Mouse (Mus musculus) spleen, postnatal 0 days (tissue): ENCODE measurements around the gene Gm3183. TPM values are rescaled to one million over a fixed set of nuclear protein-coding genes. Genes with fewer than 3 reads are reported as not detected.

ENCODE experiments used
- polyA plus RNA-seq: library from polyadenylated mRNA; unstranded; fragments of >200 nt; fragmentation: Nextera tagmentation; extraction: Ambion mirVana; gene quantifications from 2 replicates; pipeline ENCODE4 v1.2.1, GENCODE M21; 2015

The Gm3183 gene
- polyA plus RNA-seq, result not detected in 2 replicates

GRCm38 (mm10) chr5:94865136-94865535 is at the start of gene Gm3183:
Gene Gm3183, plus strand, starts transcription at chr5:94865436.

Other genes starting within 250 kb of the Gm3183 start
- gene Gm3147, start 249.1 kb upstream of the Gm3183 start, polyA plus RNA-seq, result not detected in 2 replicates
- not detected in 2 replicates for gene Gm6509, start 241.5 kb upstream of the Gm3183 start, polyA plus RNA-seq
- gene Gm6205, start 217.1 kb upstream of the Gm3183 start, polyA plus RNA-seq, result not detected in 2 replicates
- not detected in 2 replicates for gene Gm6367, start 123.2 kb downstream of the Gm3183 start, polyA plus RNA-seq
- not detected in 2 replicates for gene Gm7942, start 241.5 kb downstream of the Gm3183 start, polyA plus RNA-seq